ENCODE assay signal across 8 mouse cellular contexts in the genomic region with DNA sequence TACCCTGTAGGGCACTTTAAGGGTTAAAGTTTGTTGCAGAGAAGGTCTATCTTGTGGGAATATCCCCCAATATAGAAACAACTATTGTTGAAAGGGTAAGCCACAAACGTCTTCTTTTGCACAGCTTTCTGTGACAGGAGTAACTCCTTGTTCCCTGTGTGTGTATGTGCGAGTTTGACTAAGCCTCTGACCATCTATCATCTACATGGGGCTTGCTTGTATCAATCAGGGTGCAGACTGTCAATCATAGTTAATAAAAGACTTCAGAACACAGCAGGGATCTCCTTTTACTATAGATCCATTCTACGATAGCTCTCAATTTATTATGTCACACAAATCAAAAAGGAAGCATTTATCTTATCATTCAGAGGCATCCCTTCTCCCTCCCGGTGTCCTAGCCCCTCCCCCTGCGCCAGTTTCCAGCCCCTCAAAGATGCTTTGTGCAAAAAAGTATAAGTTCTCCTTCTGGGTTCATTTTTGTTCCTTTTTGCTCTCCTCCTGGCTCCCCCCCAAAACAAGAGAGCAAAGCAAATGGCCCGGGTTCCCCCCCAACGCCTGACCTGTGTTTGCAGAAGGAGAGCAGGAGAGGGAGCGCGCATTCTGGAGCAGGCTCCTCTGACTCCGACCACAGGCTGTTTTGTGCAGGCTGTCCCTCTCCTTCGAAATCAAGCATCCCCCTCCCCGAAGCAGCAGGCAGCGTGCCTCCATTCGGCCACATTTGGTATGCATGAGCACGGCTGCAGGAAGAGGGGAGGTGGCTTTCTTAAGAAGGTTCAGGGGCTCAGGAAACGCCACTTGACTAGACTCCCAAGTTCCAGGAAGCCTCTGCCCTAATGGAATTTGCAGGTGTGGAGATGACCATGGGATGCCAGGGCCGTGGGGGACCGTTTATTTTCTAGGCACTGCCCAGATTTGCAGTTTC.
A peak's percentile ranks its signal among the peaks of the same experiment; 100 is the strongest.
DNase-seq lines count a peak whose midpoint lies in the region; ATAC-seq and TF ChIP-seq lines count a peak whose summit lies in the region.

No protein-coding gene starts in this region.

- ATAC-seq in forebrain, embryonic 13.5 days, result peak; percentile 73
- no peak for ATAC-seq in intestine, embryonic 14.5 days (replicated peaks; ENCODE audit: low FRiP score, low TSS enrichment, low read depth)
- ATAC-seq in neural tube, embryonic 14.5 days (ENCODE audit: low read depth), result peak; percentile 82

- H3K36me3 ChIP-seq in forebrain, embryonic 13.5 days (ENCODE audit: poor library complexity, severe bottlenecking), result no peaks in the 10 kb centered on the region
- H3K36me3 ChIP-seq in intestine, embryonic 14.5 days (ENCODE audit: control insufficient read depth, insufficient read depth, low read length), result no peaks in the 10 kb centered on the region
- H3K36me3 ChIP-seq in neural tube, embryonic 14.5 days (ENCODE audit: control insufficient read depth, insufficient read depth, low read length), result no peaks in the 10 kb centered on the region

- H3K4me2 ChIP-seq in forebrain, embryonic 13.5 days, result peak overlapping the region; percentile 80
- H3K4me2 ChIP-seq in intestine, embryonic 14.5 days (ENCODE audit: low read length), result peak overlapping the region; percentile 52
- peak overlapping the region; percentile 68 for H3K4me2 ChIP-seq in neural tube, embryonic 14.5 days (ENCODE audit: low read depth, low read length)

- peak overlapping the region; percentile 91 for H3K27ac ChIP-seq in layer of hippocampus, adult 2 months
- H3K27ac ChIP-seq in forebrain, embryonic 13.5 days, result no peak overlapping the region
- H3K27ac ChIP-seq in intestine, embryonic 14.5 days (ENCODE audit: low read depth), result no peak overlapping the region
- H3K27ac ChIP-seq in neural tube, embryonic 14.5 days (ENCODE audit: low read depth, low read length), result no peak overlapping the region

- no peaks in the 10 kb centered on the region for H3K27me3 ChIP-seq in forebrain, embryonic 13.5 days
- peaks cover 9% of the 10 kb centered on the region for H3K27me3 ChIP-seq in intestine, embryonic 14.5 days (replicated peaks; ENCODE audit: control insufficient read depth, insufficient read depth, low read length)
- no peaks in the 10 kb centered on the region for H3K27me3 ChIP-seq in neural tube, embryonic 14.5 days (ENCODE audit: control insufficient read depth, insufficient read depth, low read length)

- WGBS in forebrain, embryonic 13.5 days, result 2% methylated on average over 18 of the region's 18 CpGs
- 6% methylated on average over 18 of the region's 18 CpGs for WGBS in intestine, embryonic 14.5 days
- 2% methylated on average over 18 of the region's 18 CpGs for WGBS in neural tube, embryonic 14.5 days

- H3K4me1 ChIP-seq in forebrain, embryonic 13.5 days, result peaks cover 17% of the 10 kb centered on the region
- H3K4me1 ChIP-seq in intestine, embryonic 14.5 days (replicated peaks; ENCODE audit: control insufficient read depth, insufficient read depth, low read length), result 0 out of 2 replicates have a peak, but pooled peaks cover 3% of the 10 kb centered on the region
- H3K4me1 ChIP-seq in neural tube, embryonic 14.5 days (ENCODE audit: control insufficient read depth, insufficient read depth, low read length), result no peaks in the 10 kb centered on the region

- H3K4me3 ChIP-seq in layer of hippocampus, adult 2 months, result peak overlapping the region; percentile 64
- peak overlapping the region; percentile 45 for H3K4me3 ChIP-seq in forebrain, embryonic 13.5 days
- H3K4me3 ChIP-seq in intestine, embryonic 14.5 days (ENCODE audit: low read depth, low read length), result peak overlapping the region; percentile 15; the same call in 1 of the 2 replicates
- H3K4me3 ChIP-seq in neural tube, embryonic 14.5 days (ENCODE audit: low read depth, low read length), result peak overlapping the region; percentile 34

- H3K9ac ChIP-seq in forebrain, embryonic 13.5 days, result peak overlapping the region; percentile 60
- H3K9ac ChIP-seq in intestine, embryonic 14.5 days (ENCODE audit: low read length), result no peak overlapping the region
- peak overlapping the region; percentile 33 for H3K9ac ChIP-seq in neural tube, embryonic 14.5 days (replicated peaks; ENCODE audit: low read depth, low read length)

- no peaks in the 10 kb centered on the region for H3K9me3 ChIP-seq in forebrain, embryonic 13.5 days (replicated peaks)
- H3K9me3 ChIP-seq in intestine, embryonic 14.5 days (ENCODE audit: control insufficient read depth, low read length), result no peaks in the 10 kb centered on the region
- no peaks in the 10 kb centered on the region for H3K9me3 ChIP-seq in neural tube, embryonic 14.5 days (ENCODE audit: control insufficient read depth, low read length)

- peak in 1 of 2 experiments; percentile 39 for DNase-seq in layer of hippocampus, adult 2 months (ENCODE audit: low spot score in 2 of 2)
- no peak for DNase-seq in layer of hippocampus, adult 9-11 months
- DNase-seq in cerebellum, adult 18-20 months, result peak; percentile 81 to 86
- no peak for DNase-seq in intestine, embryonic 14.5 days (ENCODE audit: low spot score)
- DNase-seq in spleen, adult 18-20 months, result no peak
- no peak for DNase-seq in thymus, postnatal 36 days

- TF ChIP-seq CTCF in layer of hippocampus, adult 2 months (conservative IDR thresholded peaks at IDR 0.05), result no peak; the same call in 1 of the 2 replicates

Comparison
In these comparisons a context has a peak if more than half of its experiments do, and no peak if none do; other contexts are left out.
1. DNase-seq: peak in cerebellum, adult 18-20 months (2 of 2); none in layer of hippocampus, adult 9-11 months (single experiment), intestine, embryonic 14.5 days (single experiment), spleen, adult 18-20 months (0 of 2) and thymus, postnatal 36 days (0 of 2).
2. Peak in every context shown above with its lines, with median percentiles within 50 percentile points of each other: H3K4me3 ChIP-seq and H3K4me2 ChIP-seq.